33 mouse cellular contexts compared by ENCODE assay signal in the genomic region with DNA sequence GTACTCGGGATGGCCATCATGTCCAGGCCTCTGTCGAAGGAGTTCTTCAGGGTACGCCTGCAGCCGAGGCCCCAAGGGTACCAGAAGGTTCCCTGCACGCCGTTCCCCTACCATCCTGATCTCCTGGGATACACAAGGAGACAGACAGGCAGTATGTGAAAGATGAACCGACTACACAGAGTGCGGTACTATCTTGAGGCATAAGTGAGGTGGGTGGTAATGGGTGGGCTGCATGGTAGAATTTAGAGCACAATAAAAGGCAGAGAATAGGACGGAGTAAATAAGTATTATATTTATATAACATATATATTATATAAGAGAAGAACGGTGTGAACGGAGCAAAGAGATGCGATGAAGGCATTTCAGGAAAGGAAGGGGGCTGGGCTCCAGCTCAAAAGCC. TPM values are rescaled to one million over a fixed set of nuclear protein-coding genes. Genes with fewer than 3 reads are reported as not detected.
A peak's percentile ranks its signal among the peaks of the same experiment; 100 is the strongest.
DNase-seq lines count a peak whose midpoint lies in the region; ATAC-seq and TF ChIP-seq lines count a peak whose summit lies in the region.
"Had no signal": no experiment of that assay in that cellular context is flagged by ENCODE, and none has a peak within 500 bp of the region (broad histone marks: within the 10 kb centered on the region; RNA-seq: fewer than 3 reads in every experiment).

No protein-coding gene starts in this region.

- no peak for TF ChIP-seq CTCF in ES-Bruce4 (IDR thresholded peaks at IDR 0.05; ENCODE audit: low read depth, low read length)
- TF ChIP-seq CTCF in lung, postnatal 0 days (IDR thresholded peaks at IDR 0.05): no peak

- peaks cover 21% of the 10 kb centered on the region for H3K27me3 ChIP-seq in hindbrain, embryonic 13.5 days
- peaks cover 5% of the 10 kb centered on the region; the same call in 1 of the 2 replicates for H3K27me3 ChIP-seq in hindbrain, embryonic 11.5 days (ENCODE audit: control insufficient read depth, insufficient read depth, low read length)
- no peaks in the 10 kb centered on the region for H3K27me3 ChIP-seq in ES-Bruce4 (ENCODE audit: control insufficient read depth, insufficient read depth, low read length, poor library complexity, severe bottlenecking)
- peaks cover 16% of the 10 kb centered on the region for H3K27me3 ChIP-seq in limb, embryonic 13.5 days
- H3K27me3 ChIP-seq in lung, postnatal 0 days (replicated peaks; ENCODE audit: insufficient read depth, low read length): no peaks in the 10 kb centered on the region
- H3K27me3 ChIP-seq: intestine, embryonic 15.5 days had no signal

- peaks cover 49% of the 10 kb centered on the region for H3K36me3 ChIP-seq in hindbrain, embryonic 13.5 days
- no peaks in the 10 kb centered on the region for H3K36me3 ChIP-seq in hindbrain, embryonic 11.5 days (ENCODE audit: control insufficient read depth, insufficient read depth, low read length)
- H3K36me3 ChIP-seq in ES-Bruce4 (ENCODE audit: control insufficient read depth, insufficient read depth, low read length, poor library complexity, severe bottlenecking): no peaks in the 10 kb centered on the region
- H3K36me3 ChIP-seq in limb, embryonic 13.5 days: peaks cover 34% of the 10 kb centered on the region
- H3K36me3 ChIP-seq in lung, postnatal 0 days (ENCODE audit: insufficient read depth, low read length): 0 out of 2 replicates have a peak, but pooled peaks cover 2% of the 10 kb centered on the region

- H3K9me3 ChIP-seq in hindbrain, embryonic 13.5 days: no peaks in the 10 kb centered on the region
- no peaks in the 10 kb centered on the region for H3K9me3 ChIP-seq in hindbrain, embryonic 11.5 days (ENCODE audit: control insufficient read depth, low read length)
- no peaks in the 10 kb centered on the region for H3K9me3 ChIP-seq in ES-Bruce4 (replicated peaks; ENCODE audit: control insufficient read depth, insufficient read depth, low read length, poor library complexity, severe bottlenecking)
- no peaks in the 10 kb centered on the region for H3K9me3 ChIP-seq in limb, embryonic 13.5 days
- no peaks in the 10 kb centered on the region for H3K9me3 ChIP-seq in lung, postnatal 0 days (ENCODE audit: low read length)
- H3K9me3 ChIP-seq: G1E; heart, embryonic 13.5 days; hindbrain, embryonic 10.5 days; intestine, embryonic 15.5 days had no signal

- WGBS in hindbrain, embryonic 13.5 days: 91% methylated on average over 12 of the region's 12 CpGs
- 90% methylated on average over 12 of the region's 12 CpGs for WGBS in hindbrain, embryonic 11.5 days
- WGBS in limb, embryonic 13.5 days: 87% methylated on average over 12 of the region's 12 CpGs
- 90% methylated on average over 12 of the region's 12 CpGs for WGBS in lung, postnatal 0 days

- H3K27ac ChIP-seq in hindbrain, embryonic 13.5 days: no peak overlapping the region
- H3K27ac ChIP-seq in hindbrain, embryonic 11.5 days (ENCODE audit: low read depth, low read length): no peak overlapping the region
- no peak overlapping the region for H3K27ac ChIP-seq in ES-Bruce4 (ENCODE audit: insufficient read depth, low read length)
- H3K27ac ChIP-seq in limb, embryonic 13.5 days: no peak overlapping the region
- no peak overlapping the region for H3K27ac ChIP-seq in lung, postnatal 0 days (ENCODE audit: low read length)
- H3K27ac ChIP-seq: heart, embryonic 13.5 days; hindbrain, embryonic 10.5 days; hindbrain, postnatal 0 days; intestine, embryonic 15.5 days; liver, embryonic 14.5 days; stomach, postnatal 0 days had no signal

- ATAC-seq in hindbrain, embryonic 13.5 days (ENCODE audit: low FRiP score): no peak
- no peak for ATAC-seq in hindbrain, embryonic 11.5 days (ENCODE audit: low FRiP score)
- no peak for ATAC-seq in limb, embryonic 13.5 days (ENCODE audit: low FRiP score, low read depth)
- no peak for ATAC-seq in lung, postnatal 0 days
- ATAC-seq: CD4-positive, CD25-positive, alpha-beta regulatory T cell, adult 4 months; forebrain, embryonic 16.5 days; hindbrain, postnatal 0 days; intestine, embryonic 15.5 days; midbrain, embryonic 16.5 days had no signal

- no peak for TF ChIP-seq EP300 in ES-Bruce4 (IDR thresholded peaks at IDR 0.05; ENCODE audit: insufficient read depth, low read depth, low read length)
- no peak for TF ChIP-seq EP300 in lung, postnatal 0 days (IDR thresholded peaks at IDR 0.05)

- no peak overlapping the region for H3K4me2 ChIP-seq in hindbrain, embryonic 13.5 days
- H3K4me2 ChIP-seq in hindbrain, embryonic 11.5 days (replicated peaks; ENCODE audit: low read depth, low read length): no peak overlapping the region
- H3K4me2 ChIP-seq in limb, embryonic 13.5 days (replicated peaks): no peak overlapping the region
- no peak overlapping the region for H3K4me2 ChIP-seq in lung, postnatal 0 days (replicated peaks; ENCODE audit: low read depth, low read length)
- H3K4me2 ChIP-seq: heart, embryonic 13.5 days; intestine, embryonic 15.5 days had no signal

- peaks cover 24% of the 10 kb centered on the region for H3K4me1 ChIP-seq in hindbrain, embryonic 13.5 days (replicated peaks)
- peaks cover 5% of the 10 kb centered on the region; the same call in 1 of the 2 replicates for H3K4me1 ChIP-seq in hindbrain, embryonic 11.5 days (replicated peaks; ENCODE audit: control insufficient read depth, insufficient read depth, low read length)
- H3K4me1 ChIP-seq in ES-Bruce4 (ENCODE audit: control insufficient read depth, insufficient read depth, low read length): peaks cover 4% of the 10 kb centered on the region
- H3K4me1 ChIP-seq in limb, embryonic 13.5 days: peaks cover 22% of the 10 kb centered on the region
- no peaks in the 10 kb centered on the region; the same call in 1 of the 2 replicates for H3K4me1 ChIP-seq in lung, postnatal 0 days (ENCODE audit: insufficient read depth, low read depth, low read length)

- intact Hi-C loops in left cerebral cortex, postnatal 36 days (cut with DNase I): no loop called here

- DNase-seq in hindbrain, embryonic 11.5 days (ENCODE audit: low spot score): no peak
- peak; percentile 22 to 36 for DNase-seq in left cerebral cortex, postnatal 36 days (ENCODE audit: low spot score in 2 of 2)
- no peak for DNase-seq in left cerebral cortex, adult 9 months (ENCODE audit: low spot score in 2 of 2)
- no peak for DNase-seq in lung, postnatal 0 days (ENCODE audit: low spot score)
- DNase-seq: adrenal gland, adult 8-10 months; cerebellum, adult 8-10 months; cerebellum, postnatal 25 days; gastrocnemius, postnatal 10 days; heart, postnatal 14 days; kidney, adult 2 months; kidney, postnatal 36 days; layer of hippocampus, postnatal 36 days; liver; lung, adult 2 months; lung, postnatal 14 days; right cerebral cortex, postnatal 4 days; thymus, adult 18-20 months; thymus, postnatal 36 days had no signal

- H3K4me3 ChIP-seq in hindbrain, embryonic 13.5 days: no peak overlapping the region
- no peak overlapping the region for H3K4me3 ChIP-seq in hindbrain, embryonic 11.5 days (ENCODE audit: low read depth, low read length)
- H3K4me3 ChIP-seq in ES-Bruce4 (ENCODE audit: low read depth, low read length): peak overlapping the region; percentile 59
- H3K4me3 ChIP-seq in limb, embryonic 13.5 days: no peak overlapping the region
- H3K4me3 ChIP-seq in lung, postnatal 0 days (ENCODE audit: low read depth, low read length): no peak overlapping the region
- H3K4me3 ChIP-seq: erythroblast, embryonic 14.5 days; heart, embryonic 13.5 days; hindbrain, embryonic 10.5 days; intestine, embryonic 15.5 days had no signal

- no peak for TF ChIP-seq POLR2A in ES-Bruce4 (IDR thresholded peaks at IDR 0.05; ENCODE audit: insufficient read depth, low read length)

- H3K9ac ChIP-seq in hindbrain, embryonic 13.5 days: peak overlapping the region; percentile 9; the same call in 1 of the 2 replicates
- H3K9ac ChIP-seq in hindbrain, embryonic 11.5 days (ENCODE audit: low read depth, low read length): no peak overlapping the region
- 0 out of 2 replicates have a peak overlapping the region, but pooled peaks have one; percentile 16 for H3K9ac ChIP-seq in ES-Bruce4 (ENCODE audit: low read depth, poor library complexity, severe bottlenecking)
- peak overlapping the region; percentile 5; the same call in 1 of the 2 replicates for H3K9ac ChIP-seq in limb, embryonic 13.5 days
- H3K9ac ChIP-seq in lung, postnatal 0 days (replicated peaks; ENCODE audit: low read depth): no peak overlapping the region
- H3K9ac ChIP-seq: heart, embryonic 13.5 days; intestine, embryonic 15.5 days; liver, embryonic 14.5 days had no signal

RNA-seq across cellular contexts. Expression of a gene that starts 2.5 kb away (rescaled TPM):
- polyA plus RNA-seq in hindbrain, embryonic 13.5 days (2015; fragmentation: Nextera tagmentation; extraction: Ambion mirVana): 17.1 and 21.6 TPM in 2 replicates
- 4.7 and 4.8 TPM in 2 replicates for polyA plus RNA-seq in hindbrain, embryonic 11.5 days (2014; fragmentation: Nextera tagmentation; extraction: Ambion mirVana)
- total RNA-seq in left cerebral cortex, postnatal 36 days (2021): 10 to 100 TPM; 58.8 to 76.6 TPM
- 4.4 and 6.2 TPM in 2 replicates for polyA plus RNA-seq in ES-Bruce4 (2011; ENCODE audit: insufficient read depth, insufficient read length, low read depth, missing spikeins)
- 11.3 and 12.4 TPM in 2 replicates for polyA plus RNA-seq in limb, embryonic 13.5 days (2015; fragmentation: Nextera tagmentation; extraction: Ambion mirVana)
- 3.5 and 3.8 TPM in 2 replicates for polyA plus RNA-seq in lung, postnatal 0 days (2015; fragmentation: Nextera tagmentation; extraction: Ambion mirVana)

RNA-seq across cellular contexts. Expression of a gene that starts 12.3 kb away (rescaled TPM):
- polyA plus RNA-seq in hindbrain, embryonic 13.5 days (2015; fragmentation: Nextera tagmentation; extraction: Ambion mirVana): 4.6 and 4.8 TPM in 2 replicates
- polyA plus RNA-seq in hindbrain, embryonic 11.5 days (2014; fragmentation: Nextera tagmentation; extraction: Ambion mirVana): 5.1 and 8.2 TPM in 2 replicates
- total RNA-seq in left cerebral cortex, postnatal 36 days (2021): 10 to 100 TPM; 55.6 to 68.4 TPM
- 40.5 and 42.0 TPM in 2 replicates for polyA plus RNA-seq in ES-Bruce4 (2011; ENCODE audit: insufficient read depth, insufficient read length, low read depth, missing spikeins)
- 5.8 and 7.3 TPM in 2 replicates for polyA plus RNA-seq in limb, embryonic 13.5 days (2015; fragmentation: Nextera tagmentation; extraction: Ambion mirVana)
- polyA plus RNA-seq in lung, postnatal 0 days (2015; fragmentation: Nextera tagmentation; extraction: Ambion mirVana): 5.1 and 5.6 TPM in 2 replicates

RNA-seq across cellular contexts. Expression of a gene that starts 47.1 kb away (rescaled TPM):
- 20.4 and 21.8 TPM in 2 replicates for polyA plus RNA-seq in hindbrain, embryonic 13.5 days (2015; fragmentation: Nextera tagmentation; extraction: Ambion mirVana)
- 59.7 and 64.7 TPM in 2 replicates for polyA plus RNA-seq in hindbrain, embryonic 11.5 days (2014; fragmentation: Nextera tagmentation; extraction: Ambion mirVana)
- total RNA-seq in left cerebral cortex, postnatal 36 days (2021): 1 to 10 TPM; 3.5 to 5.4 TPM
- 21.8 and 24.1 TPM in 2 replicates for polyA plus RNA-seq in ES-Bruce4 (2011; ENCODE audit: insufficient read depth, insufficient read length, low read depth, missing spikeins)
- 40.4 and 41.7 TPM in 2 replicates for polyA plus RNA-seq in limb, embryonic 13.5 days (2015; fragmentation: Nextera tagmentation; extraction: Ambion mirVana)
- polyA plus RNA-seq in lung, postnatal 0 days (2015; fragmentation: Nextera tagmentation; extraction: Ambion mirVana): 2.8 and 4.2 TPM in 2 replicates
- total RNA-seq: neutrophil, adult 5-6 weeks had no signal

RNA-seq across cellular contexts. Expression of a gene that starts 56.2 kb away (rescaled TPM):
- 4.6 and 4.7 TPM in 2 replicates for polyA plus RNA-seq in hindbrain, embryonic 13.5 days (2015; fragmentation: Nextera tagmentation; extraction: Ambion mirVana)
- 2.3 and 2.4 TPM in 2 replicates for polyA plus RNA-seq in hindbrain, embryonic 11.5 days (2014; fragmentation: Nextera tagmentation; extraction: Ambion mirVana)
- 100 to 1,000 TPM; 126 to 139 TPM for total RNA-seq in left cerebral cortex, postnatal 36 days (2021)
- polyA plus RNA-seq in ES-Bruce4 (2011; ENCODE audit: insufficient read depth, insufficient read length, low read depth, missing spikeins): 0.90 and 1.3 TPM in 2 replicates
- 0.15 and 0.18 TPM in 2 replicates for polyA plus RNA-seq in limb, embryonic 13.5 days (2015; fragmentation: Nextera tagmentation; extraction: Ambion mirVana)
- polyA plus RNA-seq in lung, postnatal 0 days (2015; fragmentation: Nextera tagmentation; extraction: Ambion mirVana): 0.04 TPM in 1 of 2 replicates, not detected in the other

Comparison
In these comparisons a context has a peak if more than half of its experiments do, and no peak if none do; other contexts are left out.
1. H3K9ac ChIP-seq: peak in hindbrain, embryonic 13.5 days (single experiment), ES-Bruce4 (single experiment) and limb, embryonic 13.5 days (single experiment); none in hindbrain, embryonic 11.5 days (single experiment) and lung, postnatal 0 days (single experiment).
2. DNase-seq: peak in left cerebral cortex, postnatal 36 days (2 of 2); none in hindbrain, embryonic 11.5 days (single experiment), left cerebral cortex, adult 9 months (0 of 2) and lung, postnatal 0 days (single experiment).